Mouse (Mus musculus) forebrain, embryonic 16.5 days (tissue): Measurements from ENCODE around the gene Ms4a6c. TPM values are rescaled to one million over a fixed set of nuclear protein-coding genes. Genes with fewer than 3 reads are reported as not detected.
"Not testable (repeated sequence)": the region's sequence is repeated elsewhere in the genome, so short reads cannot be mapped to it uniquely, and the experiment has no call there.

Experiments used
- ATAC-seq: fragments of 200-750 bp; cut with Nextera tagmentation; 2 replicates; pipeline ENCODE4 v1.8.0; 2017; ENCODE audit warnings: mild to moderate bottlenecking, moderate library complexity
- H3K27ac ChIP-seq: fragments of 300-500 bp; sonication (generic); 2 replicates; pipeline ENCODE4 v1.5.1; 2014; ENCODE audit warnings: low read length, control low read depth
- H3K27me3 ChIP-seq: fragments of 300-500 bp; sonication (generic); replicated peaks from 2 replicates; pipeline ENCODE4 v1.6.1; 2014; ENCODE audit warnings: low read length; ENCODE audit not compliant: control insufficient read depth, insufficient read depth
- H3K36me3 ChIP-seq: fragments of 300-500 bp; sonication (generic); 2 replicates; pipeline ENCODE4 v1.6.1; 2014; ENCODE audit not compliant: control insufficient read depth, insufficient read depth
- H3K4me1 ChIP-seq: fragments of 300-500 bp; sonication (generic); replicated peaks from 2 replicates; pipeline ENCODE4 v1.6.1; 2014; ENCODE audit warnings: low read length; ENCODE audit not compliant: control insufficient read depth, insufficient read depth
- H3K4me2 ChIP-seq: fragments of 300-500 bp; sonication (generic); 2 replicates; pipeline ENCODE4 v1.6.1; 2014; ENCODE audit warnings: mild to moderate bottlenecking, low read length, control low read depth
- H3K4me3 ChIP-seq: fragments of 300-500 bp; sonication (generic); replicated peaks from 2 replicates; pipeline ENCODE4 v1.5.1; 2014; ENCODE audit warnings: mild to moderate bottlenecking, low read length, control low read depth
- H3K9ac ChIP-seq: fragments of 300-500 bp; sonication (generic); replicated peaks from 2 replicates; pipeline ENCODE4 v1.6.1; 2014; ENCODE audit warnings: low read depth, low read length, control low read depth
- H3K9me3 ChIP-seq: fragments of 300-500 bp; sonication (generic); 2 replicates; pipeline ENCODE4 v1.6.1; 2016; ENCODE audit warnings: low read length; ENCODE audit not compliant: control insufficient read depth
- WGBS: fragments of 180-500 bp; shearing (Covaris S2); extraction: QIAGEN DNeasy Blood & Tissue Kit; methylation state at CpG from one replicate; pipeline ENCODE4 v1.1.7; 2014; 5-methylcytosine and 5-hydroxymethylcytosine counted together
- polyA plus RNA-seq: library from polyadenylated mRNA; unstranded; fragments of >200 nt; fragmentation: Nextera tagmentation; extraction: Ambion mirVana; gene quantifications from 2 replicates; pipeline ENCODE4 v1.2.1, GENCODE M21; 2015

Ms4a6c gene
- polyA plus RNA-seq, 1 experiment from 2014 or later, result 2.1 TPM

GRCm38 (mm10) chr19:11518356-11518755 is 49.2 kb downstream of the Ms4a6c start:
- not testable (repeated sequence) for ATAC-seq, H3K9me3 ChIP-seq, H3K36me3 ChIP-seq, H3K4me2 ChIP-seq, H3K27me3 ChIP-seq, H3K4me3 ChIP-seq, H3K27ac ChIP-seq, H3K4me1 ChIP-seq, H3K9ac ChIP-seq
- 90% methylated on average over 2 of the region's 2 CpGs for WGBS

- Histone ChIP-seq H3K27ac (no peak overlapping the region), H3K4me1 (no peaks in the 10 kb centered on the region), H3K9me3 (no peaks in the 10 kb centered on the region), H3K27me3 (no peaks in the 10 kb centered on the region), H3K9ac (no peak overlapping the region), H3K4me3 (no peak overlapping the region), H3K4me2 (no peak overlapping the region), H3K36me3 (no peaks in the 10 kb centered on the region)
- no peak for ATAC-seq
- WGBS, result 88% methylated on average over 3 of the region's 3 CpGs
Measured at GRCm38 (mm10) chr19:11520146-11520545, 51.0 kb downstream of the Ms4a6c start.

Other genes starting within 250 kb of the Ms4a6c start
- not detected in 2 replicates for gene Ms4a12, start 236.9 kb upstream of the Ms4a6c start, polyA plus RNA-seq
- not detected in 2 replicates for gene Ms4a1, start 203.1 kb upstream of the Ms4a6c start, polyA plus RNA-seq
- gene Ms4a5, start 185.5 kb upstream of the Ms4a6c start, polyA plus RNA-seq, result not detected in 2 replicates
- gene Ms4a14, start 154.9 kb upstream of the Ms4a6c start, polyA plus RNA-seq, result not detected in 2 replicates
- 2.0 and 2.1 TPM in 2 replicates for gene Ms4a7, start 133.2 kb upstream of the Ms4a6c start, polyA plus RNA-seq
- gene Ms4a4a, start 93.8 kb upstream of the Ms4a6c start, polyA plus RNA-seq, result 1.3 and 1.8 TPM in 2 replicates
- not detected in 2 replicates for gene Ms4a4c, start 64.6 kb upstream of the Ms4a6c start, polyA plus RNA-seq
- gene Ms4a4b, start 25.8 kb upstream of the Ms4a6c start, polyA plus RNA-seq, result not detected in 2 replicates
- gene Gm8369, start 16.6 kb downstream of the Ms4a6c start, polyA plus RNA-seq, result not detected in 2 replicates
- 1.5 and 2.7 TPM in 2 replicates for gene Ms4a6b, start 47.1 kb downstream of the Ms4a6c start, polyA plus RNA-seq
- gene Ms4a4d, start 67.4 kb downstream of the Ms4a6c start, polyA plus RNA-seq, result not detected in 2 replicates
- 1.4 and 1.9 TPM in 2 replicates for gene Ms4a6d, start 135.5 kb downstream of the Ms4a6c start, polyA plus RNA-seq
- 0.14 TPM in 1 of 2 replicates, not detected in the other for gene Ms4a2, start 154.4 kb downstream of the Ms4a6c start, polyA plus RNA-seq
- not detected in 2 replicates for gene Ms4a3, start 171.5 kb downstream of the Ms4a6c start, polyA plus RNA-seq
- not detected in 2 replicates for gene Oosp2, start 191.2 kb downstream of the Ms4a6c start, polyA plus RNA-seq
- gene Oosp1, start 221.8 kb downstream of the Ms4a6c start, polyA plus RNA-seq, result not detected in 2 replicates
- gene Oosp3, start 227.7 kb downstream of the Ms4a6c start, polyA plus RNA-seq, result not detected in 2 replicates